Mouse (Mus musculus): ENCODE measurements around the gene Rspo3. TPM values are rescaled to one million over a fixed set of nuclear protein-coding genes. Genes with fewer than 3 reads are reported as not detected.

The Rspo3 gene
- polyA plus RNA-seq, 1 experiment: not detected

GRCm38 (mm10) chr10:29538791-29539190, 3.1 kb upstream of the Rspo3 start:
- no peaks in the 10 kb centered on the region for H3K27me3 ChIP-seq (ENCODE audit: control insufficient read depth, insufficient read depth, low read length)
- TF ChIP-seq CTCF (IDR thresholded peaks at IDR 0.05; ENCODE audit: control insufficient read depth, insufficient read depth, insufficient replicate concordance, low read depth, low read length) (no peak), POLR2A (IDR thresholded peaks at IDR 0.05; ENCODE audit: control insufficient read depth, low read depth, low read length) (no peak)
- peaks cover 4% of the 10 kb centered on the region for H3K4me1 ChIP-seq (ENCODE audit: control insufficient read depth, insufficient read depth, low read length)
- H3K27ac ChIP-seq (ENCODE audit: control insufficient read depth, insufficient read depth, low read depth, low read length): no peak overlapping the region
- H3K4me3 ChIP-seq (ENCODE audit: control insufficient read depth, low read depth, low read length): no peak overlapping the region
- H3K36me3 ChIP-seq (ENCODE audit: control insufficient read depth, insufficient read depth, low read length): no peaks in the 10 kb centered on the region

- H3K27ac ChIP-seq (ENCODE audit: control insufficient read depth, insufficient read depth, low read depth, low read length): no peak overlapping the region
- no peak for TF ChIP-seq POLR2A (IDR thresholded peaks at IDR 0.05; ENCODE audit: control insufficient read depth, low read depth, low read length)
- no peaks in the 10 kb centered on the region for H3K36me3 ChIP-seq (ENCODE audit: control insufficient read depth, insufficient read depth, low read length)
- no peak overlapping the region; the same call in 1 of the 2 replicates for H3K4me3 ChIP-seq (ENCODE audit: control insufficient read depth, low read depth, low read length)
- 0 out of 2 replicates have a peak, but pooled peaks cover 4% of the 10 kb centered on the region for H3K27me3 ChIP-seq (ENCODE audit: control insufficient read depth, insufficient read depth, low read length)
- peaks cover 12% of the 10 kb centered on the region for H3K4me1 ChIP-seq (ENCODE audit: control insufficient read depth, insufficient read depth, low read length)
Observed at GRCm38 (mm10) chr10:29534830-29535227, 838 bp downstream of the Rspo3 start.

- Histone ChIP-seq H3K4me1 (ENCODE audit: control insufficient read depth, insufficient read depth, low read length) (peaks cover 12% of the 10 kb centered on the region), H3K27ac (ENCODE audit: control insufficient read depth, insufficient read depth, low read depth, low read length) (no peak overlapping the region), H3K36me3 (ENCODE audit: control insufficient read depth, insufficient read depth, low read length) (no peaks in the 10 kb centered on the region), H3K4me3 (ENCODE audit: control insufficient read depth, low read depth, low read length) (no peak overlapping the region), H3K27me3 (ENCODE audit: control insufficient read depth, insufficient read depth, low read length) (0 out of 2 replicates have a peak, but pooled peaks cover 4% of the 10 kb centered on the region)
- no peak for TF ChIP-seq CTCF (IDR thresholded peaks at IDR 0.05; ENCODE audit: control insufficient read depth, insufficient read depth, insufficient replicate concordance, low read depth, low read length)
- no peak for TF ChIP-seq POLR2A (IDR thresholded peaks at IDR 0.05; ENCODE audit: control insufficient read depth, low read depth, low read length)
Observed at GRCm38 (mm10) chr10:29533846-29534829, 1.5 kb downstream of the Rspo3 start.

GRCm38 (mm10) chr10:29532821-29533715, 2.6 kb downstream of the Rspo3 start:
- TF ChIP-seq POLR2A (IDR thresholded peaks at IDR 0.05; ENCODE audit: control insufficient read depth, low read depth, low read length) (no peak), CTCF (IDR thresholded peaks at IDR 0.05; ENCODE audit: control insufficient read depth, insufficient read depth, insufficient replicate concordance, low read depth, low read length) (peak; percentile 43; the same call in 1 of the 2 replicates)
- H3K4me3 ChIP-seq (ENCODE audit: control insufficient read depth, low read depth, low read length): peak overlapping the region; percentile 29
- H3K27ac ChIP-seq (ENCODE audit: control insufficient read depth, insufficient read depth, low read depth, low read length): no peak overlapping the region
- no peaks in the 10 kb centered on the region for H3K36me3 ChIP-seq (ENCODE audit: control insufficient read depth, insufficient read depth, low read length)
- H3K4me1 ChIP-seq (ENCODE audit: control insufficient read depth, insufficient read depth, low read length): peaks cover 12% of the 10 kb centered on the region
- H3K27me3 ChIP-seq (ENCODE audit: control insufficient read depth, insufficient read depth, low read length): 0 out of 2 replicates have a peak, but pooled peaks cover 4% of the 10 kb centered on the region

DNA sequence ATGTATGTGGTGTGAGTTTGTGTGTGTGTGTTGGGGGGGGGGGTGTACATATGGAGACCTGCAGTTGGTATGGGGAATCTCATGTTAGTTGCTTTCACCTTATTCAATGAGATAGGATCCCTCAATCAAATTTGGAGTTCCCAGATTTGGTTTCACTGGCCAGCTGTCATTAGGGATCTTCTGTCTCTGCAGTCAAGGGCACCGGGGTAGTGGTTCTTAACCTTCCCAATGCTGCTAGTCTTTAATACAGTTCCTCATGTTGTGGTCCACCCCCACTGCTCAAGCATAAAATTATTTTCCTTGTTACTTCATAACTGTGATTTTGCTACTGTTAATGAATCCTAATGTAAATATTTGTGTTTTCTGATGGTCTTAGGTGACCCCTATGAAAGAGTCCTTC, 22.1 kb downstream of the Rspo3 start:
- Histone ChIP-seq H3K4me1 (ENCODE audit: control insufficient read depth, insufficient read depth, low read length) (no peaks in the 10 kb centered on the region), H3K4me3 (ENCODE audit: control insufficient read depth, low read depth, low read length) (no peak overlapping the region), H3K27ac (ENCODE audit: control insufficient read depth, insufficient read depth, low read depth, low read length) (no peak overlapping the region), H3K36me3 (ENCODE audit: control insufficient read depth, insufficient read depth, low read length) (no peaks in the 10 kb centered on the region), H3K27me3 (ENCODE audit: control insufficient read depth, insufficient read depth, low read length) (no peaks in the 10 kb centered on the region)
- no peak for TF ChIP-seq CTCF (IDR thresholded peaks at IDR 0.05; ENCODE audit: control insufficient read depth, insufficient read depth, insufficient replicate concordance, low read depth, low read length)
- TF ChIP-seq POLR2A (IDR thresholded peaks at IDR 0.05; ENCODE audit: control insufficient read depth, low read depth, low read length): no peak

GRCm38 (mm10) chr10:29508167-29508566, 27.5 kb downstream of the Rspo3 start:
- Histone ChIP-seq H3K4me1 (ENCODE audit: control insufficient read depth, insufficient read depth, low read length) (no peaks in the 10 kb centered on the region), H3K36me3 (ENCODE audit: control insufficient read depth, insufficient read depth, low read length) (no peaks in the 10 kb centered on the region), H3K4me3 (ENCODE audit: control insufficient read depth, low read depth, low read length) (no peak overlapping the region), H3K27me3 (ENCODE audit: control insufficient read depth, insufficient read depth, low read length) (no peaks in the 10 kb centered on the region), H3K27ac (ENCODE audit: control insufficient read depth, insufficient read depth, low read depth, low read length) (no peak overlapping the region)
- no peak for TF ChIP-seq CTCF (IDR thresholded peaks at IDR 0.05; ENCODE audit: control insufficient read depth, insufficient read depth, insufficient replicate concordance, low read depth, low read length)
- TF ChIP-seq POLR2A (IDR thresholded peaks at IDR 0.05; ENCODE audit: control insufficient read depth, low read depth, low read length): no peak

Data from testis, adult 2 months (tissue).